Mouse (Mus musculus): ENCODE data around the gene Rasgrp1.

- TF ChIP-seq POLR2A (IDR thresholded peaks at IDR 0.05; ENCODE audit: insufficient read length, low read depth) = no peak
- no peak for TF ChIP-seq MYOG (IDR thresholded peaks at IDR 0.05; ENCODE audit: control insufficient read depth in 1 of 3, insufficient read depth in 1 of 3, insufficient read length in 2 of 3, low read depth in 2 of 3)
- no peak for TF ChIP-seq USF1 (IDR thresholded peaks at IDR 0.05; ENCODE audit: low read depth)
- no peak for TF ChIP-seq TCF12 (IDR thresholded peaks at IDR 0.05; ENCODE audit: insufficient read depth, poor library complexity, severe bottlenecking)
- no peak for TF ChIP-seq E2F4 (IDR thresholded peaks at IDR 0.05; ENCODE audit: insufficient read depth)
- no peak for TF ChIP-seq MYOD1 (IDR thresholded peaks at IDR 0.05; ENCODE audit: control insufficient read depth in 1 of 3, insufficient read length in 2 of 3, low read depth in 2 of 3)
- no peak for TF ChIP-seq POLR2AphosphoS2 (IDR thresholded peaks at IDR 0.05; ENCODE audit: insufficient read length, low read depth)
Measured at GRCm38 (mm10) chr2:117350138-117350537, 7.3 kb upstream of the Rasgrp1 start.

Measured in myocyte (in vitro differentiated cells).